Mouse (Mus musculus): ENCODE measurements around the gene Mettl27. TPM values are rescaled to one million over a fixed set of nuclear protein-coding genes. Genes with fewer than 3 reads are reported as not detected.
"Not testable (repeated sequence)": the region's sequence is repeated elsewhere in the genome, so short reads cannot be mapped to it uniquely, and the experiment has no call there.

Mettl27 gene
- polyA plus RNA-seq, 1 experiment from 2014 or later = 35.5 TPM

DNA sequence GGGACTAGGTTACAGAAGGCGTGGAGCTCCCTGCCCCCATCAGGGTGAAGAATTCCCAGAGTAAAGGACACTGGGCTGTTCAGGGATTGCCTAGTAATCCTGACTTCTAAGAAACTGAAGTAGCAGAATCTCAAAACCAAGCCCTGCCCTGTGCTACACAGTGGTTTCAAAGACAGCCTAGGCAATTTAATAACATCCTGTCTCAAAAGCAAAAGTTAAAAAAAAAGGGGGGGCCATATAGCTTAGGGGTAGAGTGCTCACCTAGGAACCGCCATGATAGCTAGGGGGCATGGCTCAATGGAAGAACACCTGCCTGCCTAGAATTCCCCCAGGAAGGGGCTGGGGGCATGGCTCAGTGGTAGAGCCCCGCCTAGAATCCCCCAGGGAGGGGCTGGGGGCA lies 6.9 kb downstream of the Mettl27 start:
- no peak overlapping the region for H3K9ac ChIP-seq (replicated peaks; ENCODE audit: low read depth)
- WGBS = 79% methylated on average over 3 of the region's 3 CpGs
- TF ChIP-seq CTCF (IDR thresholded peaks at IDR 0.05) = no peak
- TF ChIP-seq EP300 (IDR thresholded peaks at IDR 0.05) = no peak
- DNase-seq (ENCODE audit: low spot score) = no peak
- no peak overlapping the region for H3K4me3 ChIP-seq (ENCODE audit: low read depth, low read length)
- no peaks in the 10 kb centered on the region for H3K9me3 ChIP-seq (ENCODE audit: low read length)
- H3K4me2 ChIP-seq (replicated peaks; ENCODE audit: low read depth, low read length) = no peak overlapping the region
- H3K4me1 ChIP-seq (ENCODE audit: insufficient read depth, low read depth, low read length) = no peaks in the 10 kb centered on the region
- H3K27ac ChIP-seq (ENCODE audit: low read length) = no peak overlapping the region
- no peaks in the 10 kb centered on the region for H3K27me3 ChIP-seq (replicated peaks; ENCODE audit: insufficient read depth, low read length)
- no peak for ATAC-seq
- H3K36me3 ChIP-seq (ENCODE audit: insufficient read depth, low read length) = no peaks in the 10 kb centered on the region

DNA sequence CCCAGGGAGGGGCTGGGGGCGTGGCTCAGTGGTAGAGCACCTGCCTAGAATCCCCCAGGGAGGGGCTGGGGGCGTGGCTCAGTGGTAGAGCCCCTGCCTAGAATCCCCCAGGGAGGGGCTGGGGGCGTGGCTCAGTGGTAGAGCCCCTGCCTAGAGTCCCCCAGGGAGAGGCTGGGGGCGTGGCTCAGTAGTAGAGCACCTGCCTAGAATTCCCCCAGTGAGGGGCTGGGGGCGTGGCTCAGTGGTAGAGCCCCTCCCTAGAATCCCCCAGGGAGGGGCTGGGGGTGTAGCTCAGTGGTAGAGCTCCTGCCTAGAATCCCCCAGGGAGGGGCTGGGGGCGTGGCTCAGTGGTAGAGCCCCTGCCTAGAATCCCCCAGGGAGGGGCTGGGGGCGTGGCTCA lies 7.4 kb downstream of the Mettl27 start:
- not testable (repeated sequence) for H3K36me3 ChIP-seq (ENCODE audit: insufficient read depth, low read length); ATAC-seq; H3K4me3 ChIP-seq (ENCODE audit: low read depth, low read length); H3K27me3 ChIP-seq (replicated peaks; ENCODE audit: insufficient read depth, low read length); H3K9ac ChIP-seq (replicated peaks; ENCODE audit: low read depth); H3K27ac ChIP-seq (ENCODE audit: low read length); H3K4me2 ChIP-seq (replicated peaks; ENCODE audit: low read depth, low read length); H3K9me3 ChIP-seq (ENCODE audit: low read length); H3K4me1 ChIP-seq (ENCODE audit: insufficient read depth, low read depth, low read length); DNase-seq (ENCODE audit: low spot score)
- WGBS = 89% methylated on average over 2 of the region's 7 CpGs

- ATAC-seq = no peak
- H3K4me1 ChIP-seq (ENCODE audit: insufficient read depth, low read depth, low read length) = no peaks in the 10 kb centered on the region
- H3K27ac ChIP-seq (ENCODE audit: low read length) = no peak overlapping the region
- no peak overlapping the region for H3K4me3 ChIP-seq (ENCODE audit: low read depth, low read length)
- no peaks in the 10 kb centered on the region for H3K9me3 ChIP-seq (ENCODE audit: low read length)
- no peak overlapping the region for H3K4me2 ChIP-seq (replicated peaks; ENCODE audit: low read depth, low read length)
- 62% methylated on average over 14 of the region's 14 CpGs for WGBS
- TF ChIP-seq EP300 (IDR thresholded peaks at IDR 0.05) (no peak), CTCF (IDR thresholded peaks at IDR 0.05) (no peak)
- H3K36me3 ChIP-seq (ENCODE audit: insufficient read depth, low read length) = no peaks in the 10 kb centered on the region
- DNase-seq (ENCODE audit: low spot score) = no peak
- no peak overlapping the region for H3K9ac ChIP-seq (replicated peaks; ENCODE audit: low read depth)
- no peaks in the 10 kb centered on the region for H3K27me3 ChIP-seq (replicated peaks; ENCODE audit: insufficient read depth, low read length)
Observed at GRCm38 (mm10) chr5:134941472-134942209, 9.5 kb downstream of the Mettl27 start.

DNA sequence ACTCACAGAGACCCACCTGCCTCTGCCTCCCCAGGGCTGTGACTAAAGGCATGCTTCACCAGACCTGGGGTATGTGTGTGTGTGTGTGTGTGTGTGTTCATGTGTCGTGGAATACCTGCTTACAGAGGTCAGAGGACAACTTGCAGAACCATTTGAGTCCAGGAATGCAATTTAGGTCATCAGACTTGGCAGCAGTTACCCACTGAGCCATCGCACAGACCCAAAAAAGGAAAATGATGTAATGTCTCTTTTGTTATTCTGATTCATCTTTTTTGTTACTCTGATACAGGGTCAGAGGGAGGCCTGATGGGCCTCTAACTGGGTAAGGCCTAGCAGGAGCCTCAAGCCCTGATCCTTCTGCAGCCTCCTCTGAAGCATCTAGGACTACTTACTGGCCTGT lies 10.6 kb downstream of the Mettl27 start:
- H3K9me3 ChIP-seq (ENCODE audit: low read length) = no peaks in the 10 kb centered on the region
- H3K9ac ChIP-seq (replicated peaks; ENCODE audit: low read depth) = no peak overlapping the region
- peaks cover 7% of the 10 kb centered on the region; the same call in 1 of the 2 replicates for H3K4me1 ChIP-seq (ENCODE audit: insufficient read depth, low read depth, low read length)
- ATAC-seq = no peak
- 58% methylated on average over 2 of the region's 2 CpGs for WGBS
- peak; percentile 51 for DNase-seq (ENCODE audit: low spot score)
- no peak overlapping the region for H3K27ac ChIP-seq (ENCODE audit: low read length)
- no peaks in the 10 kb centered on the region for H3K36me3 ChIP-seq (ENCODE audit: insufficient read depth, low read length)
- no peaks in the 10 kb centered on the region for H3K27me3 ChIP-seq (replicated peaks; ENCODE audit: insufficient read depth, low read length)
- no peak overlapping the region for H3K4me3 ChIP-seq (ENCODE audit: low read depth, low read length)
- no peak overlapping the region for H3K4me2 ChIP-seq (replicated peaks; ENCODE audit: low read depth, low read length)
- TF ChIP-seq CTCF (IDR thresholded peaks at IDR 0.05) (no peak), EP300 (IDR thresholded peaks at IDR 0.05) (peak; percentile 48; the same call in 1 of the 2 replicates)

DNA sequence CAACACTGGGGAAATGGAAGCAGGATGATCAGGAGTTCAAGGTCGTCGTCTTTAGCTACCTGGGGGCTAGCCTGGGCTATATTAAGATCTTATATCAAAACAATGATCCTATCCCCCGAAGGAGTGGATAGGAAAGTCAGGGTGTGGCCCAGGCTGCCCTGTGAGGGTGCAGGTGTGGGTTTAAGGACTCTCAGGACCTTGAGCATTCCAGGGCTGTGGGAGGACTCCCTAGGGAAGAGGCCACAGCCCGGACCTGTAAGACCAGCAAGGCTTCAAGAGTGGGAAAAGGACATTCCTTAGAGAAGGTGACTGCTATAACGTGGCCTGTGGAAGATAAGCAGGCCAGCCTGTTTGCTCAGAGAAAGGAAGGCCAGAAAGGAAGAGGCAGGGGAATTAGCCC lies 12.0 kb downstream of the Mettl27 start:
- H3K4me3 ChIP-seq (ENCODE audit: low read depth, low read length) = no peak overlapping the region
- ATAC-seq = peak; percentile 57
- no peaks in the 10 kb centered on the region for H3K27me3 ChIP-seq (replicated peaks; ENCODE audit: insufficient read depth, low read length)
- peak overlapping the region; percentile 80; the same call in 1 of the 2 replicates for H3K27ac ChIP-seq (ENCODE audit: low read length)
- WGBS = 47% methylated on average over 5 of the region's 5 CpGs
- H3K36me3 ChIP-seq (ENCODE audit: insufficient read depth, low read length) = no peaks in the 10 kb centered on the region
- no peaks in the 10 kb centered on the region for H3K9me3 ChIP-seq (ENCODE audit: low read length)
- TF ChIP-seq EP300 (IDR thresholded peaks at IDR 0.05) (peak; percentile 76), CTCF (IDR thresholded peaks at IDR 0.05) (no peak)
- no peak overlapping the region for H3K4me2 ChIP-seq (replicated peaks; ENCODE audit: low read depth, low read length)
- peaks cover 9% of the 10 kb centered on the region; the same call in 1 of the 2 replicates for H3K4me1 ChIP-seq (ENCODE audit: insufficient read depth, low read depth, low read length)
- DNase-seq (ENCODE audit: low spot score) = peak; percentile 62
- H3K9ac ChIP-seq (replicated peaks; ENCODE audit: low read depth) = no peak overlapping the region

DNA sequence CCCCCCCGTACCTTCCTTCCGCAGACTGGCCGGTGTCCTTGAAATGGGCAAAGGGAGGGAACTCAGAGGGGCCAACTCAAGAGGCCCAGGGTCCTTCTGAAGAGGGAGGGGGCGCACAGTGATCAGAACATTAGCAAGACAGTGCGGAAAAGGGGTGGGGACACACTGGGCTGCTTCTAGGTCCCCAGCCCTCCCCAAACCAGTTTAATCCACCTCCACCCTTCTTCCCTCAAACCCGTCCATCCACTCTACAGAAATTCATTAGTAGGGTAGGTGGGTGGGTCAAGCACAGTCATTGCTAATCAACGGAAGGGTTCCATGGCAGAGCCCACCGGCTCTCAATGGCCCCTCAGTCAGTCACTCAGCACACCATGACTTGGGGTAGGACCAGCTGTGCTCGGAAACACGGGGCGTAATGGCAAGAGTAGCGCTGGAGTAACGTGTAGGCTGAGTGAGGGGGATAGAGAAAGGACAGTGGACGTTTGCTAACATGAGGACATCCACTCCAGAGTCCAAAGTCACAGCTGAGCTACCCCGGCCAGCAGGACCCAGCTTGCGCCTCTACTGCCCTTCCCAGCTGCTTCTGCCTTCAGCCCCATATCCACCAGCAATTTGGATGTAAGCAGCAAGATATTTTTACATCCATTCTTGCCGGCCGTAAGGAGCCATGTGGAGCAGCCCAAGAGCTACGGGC lies 13.2 kb downstream of the Mettl27 start:
- no peaks in the 10 kb centered on the region for H3K36me3 ChIP-seq (ENCODE audit: insufficient read depth, low read length)
- H3K9me3 ChIP-seq (ENCODE audit: low read length) = no peaks in the 10 kb centered on the region
- H3K27ac ChIP-seq (ENCODE audit: low read length) = peak overlapping the region; percentile 80
- peak overlapping the region; percentile 46 for H3K9ac ChIP-seq (replicated peaks; ENCODE audit: low read depth)
- H3K4me3 ChIP-seq (ENCODE audit: low read depth, low read length) = peak overlapping the region; percentile 40
- WGBS = 42% methylated on average over 16 of the region's 19 CpGs
- peak overlapping the region; percentile 50 for H3K4me2 ChIP-seq (replicated peaks; ENCODE audit: low read depth, low read length)
- DNase-seq (ENCODE audit: low spot score) (no peak), ATAC-seq (no peak)
- no peaks in the 10 kb centered on the region for H3K27me3 ChIP-seq (replicated peaks; ENCODE audit: insufficient read depth, low read length)
- peaks cover 9% of the 10 kb centered on the region; the same call in 1 of the 2 replicates for H3K4me1 ChIP-seq (ENCODE audit: insufficient read depth, low read depth, low read length)
- TF ChIP-seq CTCF (IDR thresholded peaks at IDR 0.05) (no peak), EP300 (IDR thresholded peaks at IDR 0.05) (no peak)

Data from lung, postnatal 0 days (tissue).